Mouse (Mus musculus) Patski (cell line): ENCODE measurements at regions not wholly inside any gene's neighbourhood (a gene's known extent, or its start where the extent isn't known, plus 50 kb on each side); places are given as distances from the start of the nearest gene placed in this dataset.

Source experiments
- ATAC-seq: fragments of 100-300 bp; one replicate; pipeline ENCODE4 v1.8.0; 2021
- CTCF ChIA-PET: fragments of 350-600 bp; sonication (Branson Sonifier 250); formaldehyde crosslinking; loops from one replicate; lab custom pipeline; 2022; ENCODE audit warnings: inconsistent platforms; lab: Charles Lee
- POLR2A ChIA-PET: fragments of 350-600 bp; sonication (Branson Sonifier 250); formaldehyde crosslinking; loops from one replicate; lab custom pipeline; 2022; ENCODE audit warnings: antibody characterized with exemption, inconsistent platforms; lab: Charles Lee
- DNase-seq: peaks from one replicate; pipeline ENCODE4 v3.0.0-alpha.2; 2011; ENCODE audit warnings: low read depth, low spot score
- H3K27me3 ChIP-seq: fragments of 371-371 bp; one replicate; pipeline ENCODE4 v1.5.1; 2021
- CTCF ChIP-seq: fragments of 100-300 bp; IDR thresholded peaks from one replicate; pipeline ENCODE4 v1.5.1; 2021
- in situ Hi-C: fragments of 300-500 bp; cut with MboI; formaldehyde crosslinking; loops from 3 replicates; pipeline ENCODE4 v1.11.1; 2018; ENCODE audit warnings: low pct_unique_long_range_greater_than_20kb, mixed read lengths

DNA sequence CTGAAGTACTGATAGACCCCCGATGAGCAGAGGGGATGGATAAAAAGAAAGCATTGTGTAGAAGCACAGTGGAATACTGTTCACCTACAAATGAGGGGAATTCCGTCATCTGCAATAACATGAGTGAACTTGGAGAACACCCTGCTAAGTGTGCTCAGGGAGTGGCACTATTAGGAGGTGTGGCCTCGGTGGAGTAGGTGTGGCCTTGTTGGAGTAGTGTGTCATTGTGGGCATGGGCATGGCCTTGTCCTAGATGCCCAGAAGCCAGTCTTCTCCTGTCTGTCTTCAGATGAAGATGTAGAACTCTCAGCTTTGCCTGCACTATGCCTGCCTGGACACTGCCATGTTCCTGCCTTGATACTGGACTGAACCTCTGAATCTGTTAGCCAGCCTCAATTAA lies 86.2 kb upstream of the Kl start:
- DNase-seq (no peak), ATAC-seq (no peak)
- no peak for TF ChIP-seq CTCF
- ChIA-PET POLR2A (no interaction called here), CTCF (no interaction called here)
- in situ Hi-C loops, result no loop called here
- no peaks in the 10 kb centered on the region for H3K27me3 ChIP-seq

DNA sequence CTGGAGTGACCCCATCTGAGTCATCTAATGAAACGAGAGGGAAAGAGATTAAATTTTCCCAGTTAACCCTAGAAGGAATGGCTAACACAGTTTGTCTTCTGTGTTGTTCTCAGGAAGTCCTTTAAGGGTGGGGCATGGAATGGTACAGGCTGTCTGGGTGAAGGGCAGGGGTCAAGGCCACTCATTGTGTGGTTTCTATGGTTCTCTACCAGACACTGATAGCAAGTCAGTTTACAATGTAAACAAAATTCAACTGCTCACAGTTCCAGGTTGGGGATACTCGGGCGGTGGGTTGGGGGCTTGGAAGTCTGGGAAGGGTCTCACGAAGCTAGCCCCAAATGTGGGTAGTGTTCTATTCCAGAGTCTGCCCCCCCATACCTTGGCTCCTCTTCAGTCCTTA lies 82.5 kb upstream of the Kl start:
- no peak for DNase-seq
- ATAC-seq, result no peak
- H3K27me3 ChIP-seq, result no peaks in the 10 kb centered on the region
- POLR2A ChIA-PET, result interaction anchor here (0.6 kb wide), 1 partner anchor 204 kb away, joined by 4 read pairs; no protein-coding TSS in a partner anchor
- CTCF ChIA-PET, result no interaction called here
- in situ Hi-C loops, result no loop called here
- no peak for TF ChIP-seq CTCF

DNA sequence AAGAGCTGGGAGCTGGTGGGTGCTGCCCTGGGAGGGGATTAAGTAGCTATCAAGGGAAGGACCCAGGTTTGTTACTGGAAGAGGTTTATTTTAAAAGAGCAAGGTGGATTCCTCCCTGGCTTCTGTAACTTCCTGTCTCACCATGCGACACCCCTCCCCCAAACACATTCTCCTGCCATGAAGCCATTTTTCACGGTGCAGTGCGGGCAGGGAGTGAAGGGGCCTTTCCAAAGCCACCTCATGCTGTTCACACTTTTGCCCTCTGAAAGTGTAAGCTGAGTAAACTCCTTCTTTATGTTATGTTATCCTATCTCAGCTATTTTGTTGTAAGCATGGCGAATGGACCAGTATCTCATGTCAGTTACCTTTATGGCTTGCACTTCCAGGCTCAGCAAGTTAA lies 73.6 kb upstream of the Kl start:
- no peak for TF ChIP-seq CTCF
- in situ Hi-C loops, result no loop called here
- ChIA-PET CTCF (interaction anchor here (0.9 to 1.0 kb wide), 3 partner anchors 12 to 39 kb away, joined by 3 read pairs; no protein-coding TSS in a partner anchor), POLR2A (interaction anchor here (0.5 kb wide), 1 partner anchor 200 kb away, joined by 6 read pairs; no protein-coding TSS in a partner anchor)
- ATAC-seq (no peak), DNase-seq (no peak)
- no peaks in the 10 kb centered on the region for H3K27me3 ChIP-seq

DNA sequence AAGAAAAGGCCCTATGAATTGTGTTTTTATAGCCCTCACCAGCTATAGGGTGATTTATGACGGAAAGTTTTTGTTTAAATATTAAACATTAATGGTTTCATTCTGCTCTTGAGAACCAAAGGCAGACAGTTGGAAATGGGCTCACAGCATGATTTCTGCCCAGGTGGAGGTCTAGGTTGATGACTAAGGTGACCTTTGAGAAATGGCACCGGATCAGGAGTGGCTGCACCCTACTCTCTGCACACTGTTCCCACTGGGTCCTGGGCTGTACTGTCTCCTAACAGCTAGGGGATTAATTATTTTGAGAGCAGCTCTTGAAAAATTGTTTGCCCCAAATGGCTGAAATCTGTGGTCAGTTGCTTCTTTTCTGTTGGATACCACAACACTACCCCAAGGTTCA lies 68.7 kb upstream of the Kl start:
- H3K27me3 ChIP-seq, result no peaks in the 10 kb centered on the region
- ATAC-seq, result no peak
- peak; percentile 44 for DNase-seq
- ChIA-PET CTCF (interaction anchor here (0.8 to 1.4 kb wide), 3 partner anchors 10 to 61 kb away, joined by 3 to 4 read pairs (median 4); no protein-coding TSS in a partner anchor), POLR2A (interaction anchor here (0.6 to 1.7 kb wide), 2 partner anchors 10 to 137 kb away, joined by 3 to 5 read pairs; no protein-coding TSS in a partner anchor)
- TF ChIP-seq CTCF, result no peak
- in situ Hi-C loops, result no loop called here

DNA sequence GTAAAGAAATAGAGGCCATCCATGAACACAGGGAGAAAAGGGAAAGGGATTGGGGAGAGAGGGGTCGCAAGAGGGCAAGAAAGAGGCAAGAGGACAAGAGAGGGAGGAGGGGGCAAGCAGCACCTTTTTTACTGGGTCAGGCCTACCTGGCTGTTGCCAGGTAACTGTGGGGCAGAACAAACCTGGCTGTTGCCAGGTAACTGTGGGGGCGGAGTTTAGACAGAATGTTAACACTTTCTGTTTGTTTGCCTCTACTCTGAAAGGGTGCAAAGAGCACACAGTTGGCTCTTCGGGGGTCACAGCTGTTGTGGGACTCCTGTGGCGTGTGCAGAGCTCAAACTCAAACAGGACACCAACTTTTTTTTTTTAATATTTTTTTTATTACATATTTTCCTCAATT lies 62.3 kb upstream of the Kl start:
- no peak for ATAC-seq
- in situ Hi-C loops, result no loop called here
- POLR2A ChIA-PET, result no interaction called here
- no peaks in the 10 kb centered on the region for H3K27me3 ChIP-seq
- no peak for TF ChIP-seq CTCF
- CTCF ChIA-PET, result no interaction called here
- DNase-seq, result no peak

DNA sequence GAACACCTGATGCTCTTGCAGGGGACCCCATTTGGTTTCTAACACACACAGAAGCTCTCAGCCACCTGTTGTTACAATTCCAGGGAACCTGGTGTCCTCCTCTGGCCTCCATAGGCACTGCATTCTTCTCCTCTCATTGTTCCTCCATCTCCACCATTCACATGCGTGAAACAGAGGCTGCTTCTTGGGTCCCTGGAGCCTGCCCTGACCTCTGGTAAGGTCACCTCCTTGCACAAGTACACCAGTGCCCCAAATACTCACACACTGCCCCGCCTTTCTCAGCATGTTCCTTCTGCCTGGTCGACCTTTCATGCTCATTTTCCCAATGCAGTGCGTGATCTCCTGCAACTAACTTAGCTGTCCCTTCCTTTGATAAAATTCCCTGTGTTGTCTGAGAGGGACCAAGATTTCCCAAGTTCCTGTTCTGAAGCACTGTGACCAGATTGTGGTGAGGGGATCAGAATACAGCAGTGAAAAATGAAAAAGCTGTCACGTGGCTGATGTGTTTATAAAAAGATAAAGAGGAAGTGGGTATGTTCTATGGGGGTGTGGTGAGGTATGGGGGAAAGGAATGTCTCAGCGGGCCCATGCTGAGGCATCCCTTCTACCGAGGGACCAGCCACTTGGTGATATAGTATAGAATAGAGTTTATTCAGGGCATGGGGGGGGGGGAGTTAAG lies 61.0 kb upstream of the Kl start:
- ChIA-PET CTCF (interaction anchor here (1.0 kb wide), 1 partner anchor 13 kb away, joined by 3 read pairs; no protein-coding TSS in a partner anchor), POLR2A (no interaction called here)
- ATAC-seq (no peak), DNase-seq (no peak)
- no peak for TF ChIP-seq CTCF
- in situ Hi-C loops, result no loop called here
- H3K27me3 ChIP-seq, result no peaks in the 10 kb centered on the region

DNA sequence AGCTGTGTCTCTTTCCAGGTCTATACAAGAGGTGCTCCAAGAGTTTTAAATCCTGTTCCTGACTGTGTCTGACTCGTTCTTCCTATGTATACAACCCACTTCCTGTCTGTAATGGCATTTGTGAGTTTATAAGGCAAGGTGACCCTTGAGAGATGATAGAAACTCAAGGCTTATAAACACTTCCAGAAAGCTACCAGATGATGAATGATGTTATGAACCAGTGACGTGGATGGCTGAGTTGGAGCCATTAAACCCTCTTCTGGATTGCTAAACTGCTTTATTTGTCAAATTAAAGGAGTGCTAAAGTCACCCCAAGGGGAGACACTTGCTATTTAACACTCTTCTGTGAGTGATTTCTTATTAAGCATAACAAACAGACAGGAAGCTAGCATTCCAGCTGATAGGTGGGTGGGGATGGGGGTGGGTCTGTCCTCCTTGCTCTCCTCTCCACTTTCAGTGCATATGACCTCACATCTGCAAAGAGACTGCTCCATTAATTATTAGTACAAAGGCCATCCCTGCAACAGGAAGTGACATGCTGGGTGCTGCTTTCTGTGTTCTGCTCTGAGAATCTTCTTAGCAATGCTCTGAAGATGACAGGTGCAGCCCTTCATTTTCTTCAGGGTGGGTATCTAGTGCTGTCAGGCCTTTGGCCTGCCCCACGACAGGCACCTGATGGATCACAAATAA lies 58.2 kb upstream of the Kl start:
- no peak for TF ChIP-seq CTCF
- ChIA-PET CTCF (interaction anchor here (1.0 to 4.7 kb wide), 3 partner anchors 8 to 14 kb away, joined by 3 to 23 read pairs (median 4); no protein-coding TSS in a partner anchor), POLR2A (interaction anchor here (0.7 to 1.3 kb wide), 3 partner anchors 9 to 366 kb away, joined by 4 to 7 read pairs (median 5); no protein-coding TSS in a partner anchor)
- DNase-seq (peak; percentile 54), ATAC-seq (peak; percentile 49)
- in situ Hi-C loops, result no loop called here
- no peaks in the 10 kb centered on the region for H3K27me3 ChIP-seq

DNA sequence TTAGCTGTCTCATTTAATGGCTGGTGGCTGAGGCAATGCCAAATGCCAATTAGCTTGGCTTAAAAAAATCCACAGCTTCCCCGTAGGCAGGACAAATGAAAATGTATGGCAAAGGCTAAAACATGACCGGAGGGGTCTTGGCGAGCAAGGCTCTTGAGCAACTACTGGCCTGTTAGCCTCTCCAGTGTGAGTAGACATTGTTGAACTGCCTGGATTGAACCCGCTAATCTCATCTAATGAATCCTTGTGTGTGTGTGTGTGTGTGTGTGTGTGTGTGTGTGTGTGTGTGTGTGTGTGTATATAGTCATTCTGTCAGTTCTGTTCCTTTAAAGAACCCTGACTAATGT lies 57.7 kb upstream of the Kl start:
- no peak for TF ChIP-seq CTCF
- in situ Hi-C loops, result no loop called here
- H3K27me3 ChIP-seq, result no peaks in the 10 kb centered on the region
- CTCF ChIA-PET, result interaction anchor here (1.0 to 4.7 kb wide), 2 partner anchors 9 to 14 kb away, joined by 3 to 23 read pairs; no protein-coding TSS in a partner anchor
- POLR2A ChIA-PET, result interaction anchor here (0.7 to 1.0 kb wide), 2 partner anchors 8 to 365 kb away, joined by 4 to 7 read pairs; no protein-coding TSS in a partner anchor
- DNase-seq (no peak), ATAC-seq (no peak)

DNA sequence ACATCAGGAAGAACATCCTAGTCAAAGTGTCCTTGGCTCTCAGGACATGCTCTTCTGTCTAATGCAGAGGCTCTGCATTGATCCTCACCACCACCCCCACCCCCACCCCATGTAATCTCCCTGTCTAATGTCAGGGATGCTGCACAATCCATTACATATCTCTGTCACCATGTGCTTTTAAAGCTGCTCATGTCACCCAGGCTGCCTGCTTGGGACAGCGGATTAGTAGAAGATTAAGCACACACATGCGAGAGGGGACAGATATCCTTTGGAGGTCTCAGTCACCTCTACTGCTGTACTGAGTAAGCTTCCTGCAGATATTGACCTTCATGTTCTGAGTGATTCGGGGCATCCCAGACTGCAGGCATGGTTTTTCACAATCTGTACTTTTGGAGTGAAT lies 50.7 kb upstream of the Kl start:
- ChIA-PET POLR2A (no interaction called here), CTCF (interaction anchor here (1.0 kb wide), 1 partner anchor 81 kb away, joined by 3 read pairs; no protein-coding TSS in a partner anchor)
- in situ Hi-C loops, result no loop called here
- no peak for ATAC-seq
- no peak for DNase-seq
- no peaks in the 10 kb centered on the region for H3K27me3 ChIP-seq
- no peak for TF ChIP-seq CTCF
